Mouse (Mus musculus) MEL (cell line): ENCODE data around the gene Mmachc. TPM values are rescaled to one million over a fixed set of nuclear protein-coding genes. Genes with fewer than 3 reads are reported as not detected.

Source experiments
- DNase-seq: peaks from one replicate; pipeline ENCODE4 v3.0.0; 2011; ENCODE audit warnings: low read depth, low spot score
- H3K27ac ChIP-seq: 2 replicates; pipeline ENCODE4 v1.5.1; 2012; ENCODE audit warnings: low read depth, mild to moderate bottlenecking, control low read depth, low read length, moderate library complexity; ENCODE audit not compliant: control insufficient read depth
- H3K27me3 ChIP-seq, 2 experiments: fragments of 150-350 bp in 1 of 2; sonication (generic) in 1 of 2; 2 replicates each; pipeline ENCODE4 v1.6.1; 2012; ENCODE audit warnings: low read length in 2 of 2, mild to moderate bottlenecking in 2 of 2, improper control_type of control experiment in 1 of 2, moderate library complexity in 1 of 2; ENCODE audit not compliant: insufficient read depth in 2 of 2, control insufficient read depth in 1 of 2
- H3K36me3 ChIP-seq, 2 experiments: 2 replicates each; pipeline ENCODE4 v1.6.1; 2012 to 2014; ENCODE audit warnings: low read length in 2 of 2, improper control_type of control experiment in 1 of 2, inconsistent platforms in 1 of 2, mild to moderate bottlenecking in 1 of 2; ENCODE audit not compliant: insufficient read depth in 2 of 2, control insufficient read depth in 1 of 2
- H3K4me1 ChIP-seq, 2 experiments: fragments of 150-350 bp in 1 of 2; sonication (generic) in 1 of 2; 2 replicates each; pipeline ENCODE4 v1.6.1; 2012; ENCODE audit warnings: low read length in 2 of 2, improper control_type of control experiment in 1 of 2, mild to moderate bottlenecking in 1 of 2; ENCODE audit not compliant: insufficient read depth in 2 of 2, control insufficient read depth in 1 of 2
- H3K4me3 ChIP-seq, 2 experiments: fragments of 150-350 bp in 1 of 2; sonication (generic) in 1 of 2; 2 replicates each; pipeline ENCODE4 v1.5.1; 2012; ENCODE audit warnings: low read depth in 2 of 2, low read length in 2 of 2, mild to moderate bottlenecking in 2 of 2, moderate library complexity in 2 of 2, control low read depth in 1 of 2, improper control_type of control experiment in 1 of 2; ENCODE audit not compliant: control insufficient read depth in 1 of 2, insufficient read depth in 1 of 2
- H3K79me2 ChIP-seq: 2 replicates; pipeline ENCODE4 v1.6.1; 2012; ENCODE audit warnings: mild to moderate bottlenecking, low read length, moderate library complexity; ENCODE audit not compliant: control insufficient read depth, poor library complexity, insufficient read depth
- H3K9ac ChIP-seq: 2 replicates; pipeline ENCODE4 v1.6.1; 2012; ENCODE audit warnings: low read depth, mild to moderate bottlenecking, control low read depth, low read length, moderate library complexity; ENCODE audit not compliant: control insufficient read depth, poor library complexity, severe bottlenecking
- H3K9me3 ChIP-seq: fragments of 150-350 bp; sonication (generic); replicated peaks from 2 replicates; pipeline ENCODE4 v1.6.1; 2012; ENCODE audit warnings: mild to moderate bottlenecking, low read length, improper control_type of control experiment, moderate library complexity; ENCODE audit not compliant: insufficient read depth
- BHLHE40 ChIP-seq: IDR thresholded peaks from 2 replicates; pipeline ENCODE4 v1.6.1; 2012; ENCODE audit warnings: low read depth, mild to moderate bottlenecking, inconsistent platforms, low read length, improper control_type of control experiment, borderline replicate concordance
- CHD1 ChIP-seq: IDR thresholded peaks from 2 replicates; pipeline ENCODE4 v1.6.1; 2012; ENCODE audit warnings: low read depth, mild to moderate bottlenecking, inconsistent platforms, low read length, improper control_type of control experiment
- CTCF ChIP-seq, 3 experiments: IDR thresholded peaks in 2 of 3; conservative IDR thresholded peaks in 1 of 3; 2 replicates each; pipeline ENCODE4 v1.5.1; 2011 to 2012; ENCODE audit warnings: low read length in 3 of 3, low read depth in 2 of 3, mild to moderate bottlenecking in 2 of 3, improper control_type of control experiment in 1 of 3, inconsistent platforms in 1 of 3, mixed read lengths in 1 of 3, moderate library complexity in 1 of 3; ENCODE audit not compliant: control insufficient read depth in 1 of 3, insufficient read depth in 1 of 3, poor library complexity in 1 of 3, severe bottlenecking in 1 of 3
- ELF1 ChIP-seq: IDR thresholded peaks from 2 replicates; pipeline ENCODE4 v1.6.1; 2014; ENCODE audit warnings: low read depth, mild to moderate bottlenecking, inconsistent platforms, low read length, improper control_type of control experiment, moderate library complexity
- ETS1 ChIP-seq: IDR thresholded peaks from 2 replicates; pipeline ENCODE4 v1.6.1; 2012; ENCODE audit warnings: low read depth, mild to moderate bottlenecking, inconsistent platforms, low read length, improper control_type of control experiment, moderate library complexity
- GABPA ChIP-seq: IDR thresholded peaks from 2 replicates; pipeline ENCODE4 v1.6.1; 2012; ENCODE audit warnings: low read depth, mild to moderate bottlenecking, inconsistent platforms, low read length, improper control_type of control experiment, moderate library complexity
- GATA1 ChIP-seq: IDR thresholded peaks from 2 replicates; pipeline ENCODE4 v1.6.1; 2011; ENCODE audit warnings: low read depth, low read length, improper control_type of control experiment
- HCFC1 ChIP-seq: IDR thresholded peaks from 2 replicates; pipeline ENCODE4 v1.6.1; 2012; ENCODE audit warnings: low read depth, mild to moderate bottlenecking, inconsistent platforms, low read length, improper control_type of control experiment, moderate library complexity
- JUND ChIP-seq: IDR thresholded peaks from 2 replicates; pipeline ENCODE4 v1.6.1; 2011; ENCODE audit warnings: low read depth, mild to moderate bottlenecking, improper control_type of control experiment, low read length
- KAT2A ChIP-seq: conservative IDR thresholded peaks from 2 replicates; pipeline ENCODE4 v1.6.1; 2012; ENCODE audit warnings: low read depth, low read length, improper control_type of control experiment, inconsistent platforms
- MAX ChIP-seq: IDR thresholded peaks from 2 replicates; pipeline ENCODE4 v1.6.1; 2011; ENCODE audit warnings: low read length, improper control_type of control experiment
- MAZ ChIP-seq: IDR thresholded peaks from 2 replicates; pipeline ENCODE4 v1.6.1; 2012; ENCODE audit warnings: low read depth, mild to moderate bottlenecking, inconsistent platforms, low read length, improper control_type of control experiment
- MEF2A ChIP-seq: IDR thresholded peaks from 2 replicates; pipeline ENCODE4 v1.6.1; 2014; ENCODE audit warnings: low read depth, mild to moderate bottlenecking, inconsistent platforms, low read length, improper control_type of control experiment; ENCODE audit not compliant: poor library complexity, insufficient replicate concordance, severe bottlenecking; ENCODE audit errors: extremely low read depth
- MYB ChIP-seq: IDR thresholded peaks from 2 replicates; pipeline ENCODE4 v1.6.1; 2011; ENCODE audit warnings: mild to moderate bottlenecking, low read depth, low read length, improper control_type of control experiment
- MYC ChIP-seq: IDR thresholded peaks from 2 replicates; pipeline ENCODE4 v1.6.1; 2011; ENCODE audit warnings: low read depth, mild to moderate bottlenecking, low read length, improper control_type of control experiment, moderate library complexity
- NELFE ChIP-seq: IDR thresholded peaks from 2 replicates; pipeline ENCODE4 v1.6.1; 2011; ENCODE audit warnings: low read depth, low read length, improper control_type of control experiment
- POLR2A ChIP-seq, 2 experiments: IDR thresholded peaks; 2 replicates each; pipeline ENCODE4 v1.6.1; 2011 to 2012; ENCODE audit warnings: low read length in 2 of 2, mild to moderate bottlenecking in 2 of 2, control low read depth in 1 of 2, improper control_type of control experiment in 1 of 2, low read depth in 1 of 2, moderate library complexity in 1 of 2; ENCODE audit not compliant: control insufficient read depth in 1 of 2, insufficient read depth in 1 of 2, poor library complexity in 1 of 2
- POLR2AphosphoS2 ChIP-seq: IDR thresholded peaks from 2 replicates; pipeline ENCODE4 v1.6.1; 2011; ENCODE audit warnings: low read length, improper control_type of control experiment
- RCOR1 ChIP-seq: IDR thresholded peaks from 2 replicates; pipeline ENCODE4 v1.6.1; 2012; ENCODE audit warnings: low read depth, mild to moderate bottlenecking, inconsistent platforms, low read length, improper control_type of control experiment
- TBP ChIP-seq: IDR thresholded peaks from 2 replicates; pipeline ENCODE4 v1.8.0; 2011; ENCODE audit warnings: low read depth, low read length, improper control_type of control experiment
- TCF12 ChIP-seq: IDR thresholded peaks from 2 replicates; pipeline ENCODE4 v1.6.1; 2014; ENCODE audit warnings: low read depth, mild to moderate bottlenecking, inconsistent platforms, low read length, improper control_type of control experiment, moderate library complexity
- UBTF ChIP-seq: IDR thresholded peaks from 2 replicates; pipeline ENCODE4 v1.6.1; 2012; ENCODE audit warnings: low read depth, mild to moderate bottlenecking, inconsistent platforms, low read length, improper control_type of control experiment, moderate library complexity, borderline replicate concordance; ENCODE audit not compliant: insufficient read depth
- ZC3H11A ChIP-seq: IDR thresholded peaks from 2 replicates; pipeline ENCODE4 v1.6.1; 2012; ENCODE audit warnings: low read depth, mild to moderate bottlenecking, inconsistent platforms, low read length, improper control_type of control experiment
- ZMIZ1 ChIP-seq: IDR thresholded peaks from 2 replicates; pipeline ENCODE4 v1.6.1; 2012; ENCODE audit warnings: low read depth, mild to moderate bottlenecking, inconsistent platforms, low read length, improper control_type of control experiment, moderate library complexity
- ZNF384 ChIP-seq: IDR thresholded peaks from 2 replicates; pipeline ENCODE4 v1.6.1; 2012; ENCODE audit warnings: low read depth, mild to moderate bottlenecking, inconsistent platforms, low read length, improper control_type of control experiment
- polyA plus RNA-seq, 2 experiments: library from polyadenylated mRNA; stranded (reverse) in 1 of 2; unstranded in 1 of 2; fragments of >175 nt in 1 of 2; fragments of >200 nt in 1 of 2; gene quantifications; 2 replicates each; pipeline versions ENCODE4 v1.2.1 to v1.2.4; 2012; ENCODE audit warnings: low replicate concordance in 2 of 2, low read depth in 1 of 2; ENCODE audit not compliant: insufficient read length in 2 of 2, insufficient read depth in 1 of 2, missing spikeins in 1 of 2
- total RNA-seq: library from RNA; depleted of rRNA; stranded (reverse); fragments of 300-350 nt; gene quantifications from 2 replicates; pipeline ENCODE4 v1.2.3, GENCODE M21; 2012

Mmachc gene
- total and polyA plus RNA-seq, 3 experiments, result 15.1 to 22.8 TPM; not detected in 1

- Histone ChIP-seq H3K4me1 (peaks cover 0 to 9% of the 10 kb centered on the region in 2 experiments; a peak in 3 of 4 replicates), H3K27ac (no peak overlapping the region), H3K36me3 (peaks cover 0 to 8% of the 10 kb centered on the region in 2 experiments; a peak in 3 of 4 replicates), H3K9ac (no peak overlapping the region), H3K4me3 (no peak overlapping the region), H3K27me3 (no peaks in the 10 kb centered on the region), H3K9me3 (no peaks in the 10 kb centered on the region), H3K79me2 (peaks cover 5% of the 10 kb centered on the region)
- no peak for TF ChIP-seq TCF12
- no peak for TF ChIP-seq NELFE
- TF ChIP-seq ZNF384, result no peak
- no peak for TF ChIP-seq ZMIZ1
- no peak for TF ChIP-seq JUND
- TF ChIP-seq TBP, result no peak
- TF ChIP-seq MYC, result no peak
- no peak for TF ChIP-seq ELF1
- no peak for TF ChIP-seq POLR2A (IDR thresholded peaks at IDR 0.05; ENCODE audit: control insufficient read depth in 1 of 2, insufficient read depth in 1 of 2, low read depth in 1 of 2, low read length in 2 of 2, poor library complexity in 1 of 2)
- TF ChIP-seq BHLHE40, result no peak
- no peak for TF ChIP-seq HCFC1
- no peak for TF ChIP-seq POLR2AphosphoS2
- no peak for TF ChIP-seq KAT2A
- no peak for TF ChIP-seq CTCF (IDR thresholded peaks at IDR 0.05 in 2 of 3, conservative IDR thresholded peaks at IDR 0.05 in 1 of 3; ENCODE audit: control insufficient read depth in 1 of 3, insufficient read depth in 1 of 3, low read depth in 2 of 3, low read length in 3 of 3, poor library complexity in 1 of 3, severe bottlenecking in 1 of 3)
- no peak for TF ChIP-seq MAZ
- DNase-seq, result no peak
Observed at GRCm38 (mm10) chr4:116712536-116712935, 4.3 kb upstream of the Mmachc start.

GRCm38 (mm10) chr4:116710154-116710553 is 1.9 kb upstream of the Mmachc start:
- peaks cover 0 to 19% of the 10 kb centered on the region in 2 experiments; a peak in 2 of 4 replicates for H3K36me3 ChIP-seq
- no peaks in the 10 kb centered on the region for H3K27me3 ChIP-seq
- no peak overlapping the region for H3K9ac ChIP-seq
- peaks cover 0 to 12% of the 10 kb centered on the region in 2 experiments; a peak in 3 of 4 replicates for H3K4me1 ChIP-seq
- DNase-seq, result no peak
- peaks cover 6% of the 10 kb centered on the region for H3K79me2 ChIP-seq
- TF ChIP-seq MYB (no peak), GABPA (no peak), CTCF (IDR thresholded peaks at IDR 0.05 in 2 of 3, conservative IDR thresholded peaks at IDR 0.05 in 1 of 3; ENCODE audit: control insufficient read depth in 1 of 3, insufficient read depth in 1 of 3, low read depth in 2 of 3, low read length in 3 of 3, poor library complexity in 1 of 3, severe bottlenecking in 1 of 3) (no peak), HCFC1 (no peak), MAZ (no peak), ZNF384 (no peak), MAX (no peak), GATA1 (no peak), KAT2A (no peak), UBTF (no peak), ELF1 (no peak), CHD1 (no peak), BHLHE40 (no peak), RCOR1 (no peak), ETS1 (no peak), MEF2A (no peak), TBP (no peak), ZC3H11A (no peak)
- no peak overlapping the region for H3K4me3 ChIP-seq
- no peaks in the 10 kb centered on the region for H3K9me3 ChIP-seq
- H3K27ac ChIP-seq, result no peak overlapping the region
